Mouse (Mus musculus): ENCODE measurements around the gene Mid1ip1.

Gene Mid1ip1

GRCm38 (mm10) chrX:10714696-10715140 is at the start of gene Mid1ip1:
Mid1ip1 (plus strand) TSS chrX:10715013.
- peak; percentile 92 for DNase-seq

GRCm38 (mm10) chrX:10694455-10695180 is 20.2 kb upstream of the Mid1ip1 start:
- DNase-seq: no peak

- DNase-seq: no peak
These were observed 8.1 kb upstream of the Mid1ip1 start for GRCm38 (mm10) chrX:10706728-10707127.

- DNase-seq: peak; percentile 13
These were observed 775 bp upstream of the Mid1ip1 start for GRCm38 (mm10) chrX:10713839-10714637.

- peak; percentile 87 for DNase-seq
These were observed 2.3 kb downstream of the Mid1ip1 start for GRCm38 (mm10) chrX:10716917-10717763.

GRCm38 (mm10) chrX:10718021-10718837 is 3.4 kb downstream of the Mid1ip1 start:
- peak; percentile 25 for DNase-seq

GRCm38 (mm10) chrX:10718838-10719539 is 4.2 kb downstream of the Mid1ip1 start:
- peak; percentile 69 for DNase-seq

GRCm38 (mm10) chrX:10720391-10720790 is 5.6 kb downstream of the Mid1ip1 start:
- no peak for DNase-seq

GRCm38 (mm10) chrX:10724571-10724970 is 9.8 kb downstream of the Mid1ip1 start:
- no peak for DNase-seq

GRCm38 (mm10) chrX:10729488-10729887 is 14.7 kb downstream of the Mid1ip1 start:
- no peak for DNase-seq

- DNase-seq: no peak
These were observed 19.6 kb downstream of the Mid1ip1 start for GRCm38 (mm10) chrX:10734453-10734852.

GRCm38 (mm10) chrX:10734874-10735273 is 20.1 kb downstream of the Mid1ip1 start:
- DNase-seq: no peak

GRCm38 (mm10) chrX:10758866-10759265 is 44.1 kb downstream of the Mid1ip1 start:
- DNase-seq: no peak

- no peak for DNase-seq
These were observed 48.7 kb downstream of the Mid1ip1 start for GRCm38 (mm10) chrX:10763476-10764016.
